Mouse (Mus musculus) urinary bladder, postnatal 25 days (tissue): ENCODE data around the gene Casd1.

Source experiments
- DNase-seq: peaks from one replicate; pipeline ENCODE4 v3.0.0; 2022; ENCODE audit warnings: low spot score

The Casd1 gene

DNA sequence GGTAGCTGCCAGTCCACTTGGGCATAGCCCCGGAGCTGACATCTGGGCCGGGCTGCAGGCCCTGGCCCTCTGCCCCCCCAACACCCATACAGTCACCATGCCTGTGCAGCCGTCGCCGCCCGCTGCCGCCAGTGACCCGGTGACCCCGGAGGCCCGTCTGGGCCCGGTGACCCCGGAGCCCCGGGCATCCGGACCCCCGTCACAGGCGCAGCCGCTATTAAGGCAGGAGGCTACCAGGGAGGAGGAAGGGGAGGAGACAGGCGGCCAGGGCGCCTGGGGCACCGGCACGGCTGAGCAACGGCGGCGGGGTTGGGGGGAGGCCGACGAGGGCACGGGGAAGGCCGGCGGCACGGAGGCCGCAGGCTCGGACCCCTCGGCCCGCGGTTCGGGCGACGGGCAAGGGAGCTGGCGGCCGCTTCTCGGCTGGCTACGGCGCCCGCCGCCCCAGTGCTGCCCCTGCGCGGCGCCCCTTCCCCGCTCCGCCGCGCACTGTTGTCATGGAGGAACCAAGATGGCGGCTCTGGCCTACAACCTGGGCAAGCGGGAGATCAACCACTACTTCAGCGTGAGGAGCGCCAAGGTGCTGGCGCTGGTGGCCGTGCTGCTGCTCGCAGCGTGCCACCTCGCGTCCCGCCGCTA, at the start of gene Casd1:
Gene Casd1, plus strand, starts transcription at position 182 of the 639 bp plus-strand sequence.
- peak; percentile 55 for DNase-seq

DNA sequence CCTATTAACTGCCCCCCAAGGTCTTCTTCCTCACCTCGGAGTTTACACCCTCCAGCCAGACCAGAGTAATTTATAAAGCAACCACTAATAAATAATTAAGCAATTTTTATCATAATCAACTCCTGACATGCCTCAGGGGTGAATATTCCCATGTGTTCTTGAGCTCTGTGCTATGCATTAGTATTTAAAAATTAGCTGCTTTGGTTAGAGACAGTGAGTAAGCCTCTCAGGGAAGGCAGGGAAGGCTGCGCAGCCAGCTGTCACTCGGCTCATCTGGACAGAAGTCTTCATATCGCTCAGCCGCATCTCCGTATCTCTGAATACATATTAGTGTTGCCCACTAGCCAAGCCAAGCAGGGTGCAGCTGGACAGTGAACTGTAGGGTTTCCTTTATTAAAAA, 45.3 kb upstream of the Casd1 start:
- no peak for DNase-seq

DNA sequence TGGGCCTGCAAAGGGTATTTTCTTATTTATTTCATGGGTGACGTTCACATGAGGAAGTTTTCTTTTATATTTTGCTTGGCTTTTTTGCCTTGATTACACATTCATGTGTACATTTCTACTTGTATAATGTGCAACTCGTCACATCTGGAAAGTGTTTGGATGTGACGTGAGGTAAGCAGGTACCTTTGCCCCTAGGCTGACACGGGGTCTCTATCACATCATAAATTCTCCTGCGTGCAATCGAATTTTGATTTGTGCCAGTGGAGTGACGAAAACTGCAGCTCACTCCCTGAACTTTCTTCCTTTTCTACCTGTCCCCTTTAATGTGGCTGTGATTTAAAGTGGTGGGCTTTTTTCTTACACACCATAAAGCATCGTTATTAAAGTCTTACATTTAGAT, 43.6 kb upstream of the Casd1 start:
- DNase-seq = no peak

DNA sequence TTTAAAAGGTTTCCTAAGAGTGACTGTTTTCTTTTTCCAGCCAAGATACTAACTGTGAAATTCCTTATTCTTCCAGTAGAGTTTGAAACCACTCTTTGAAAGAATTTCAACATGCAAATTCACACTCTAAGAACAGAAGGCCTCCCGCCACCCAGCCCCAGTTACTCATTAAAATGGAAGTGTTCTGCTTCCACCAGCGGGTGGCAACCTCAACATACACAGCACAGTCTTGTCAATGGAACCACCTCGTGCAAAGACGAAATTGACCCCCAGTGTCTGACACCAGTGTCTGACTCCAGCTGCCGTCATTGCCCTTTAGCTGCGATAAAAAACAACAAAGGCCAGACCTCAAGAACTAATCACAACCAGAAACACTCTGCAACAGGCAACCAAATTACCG, 43.0 kb upstream of the Casd1 start:
- no peak for DNase-seq

DNA sequence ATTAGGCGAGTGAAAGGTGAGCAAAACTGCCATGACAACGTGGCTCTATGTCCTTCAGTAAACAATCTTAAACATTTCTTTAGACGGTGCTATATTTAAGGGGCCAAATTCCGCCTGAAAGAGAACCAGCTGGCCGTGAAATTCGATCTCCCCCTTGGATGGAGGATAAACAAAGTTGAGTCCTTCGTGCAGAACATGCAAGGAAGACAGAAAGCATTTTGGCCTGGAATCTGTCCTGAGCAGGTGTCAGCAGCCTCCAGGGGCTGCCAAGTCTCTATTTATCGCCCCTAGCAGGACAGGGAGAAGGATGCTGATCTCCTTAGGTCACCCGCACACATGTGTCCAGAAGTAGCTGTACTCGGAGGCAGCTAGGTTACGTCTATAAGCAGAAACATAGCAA, 39.5 kb upstream of the Casd1 start:
- DNase-seq = no peak

DNA sequence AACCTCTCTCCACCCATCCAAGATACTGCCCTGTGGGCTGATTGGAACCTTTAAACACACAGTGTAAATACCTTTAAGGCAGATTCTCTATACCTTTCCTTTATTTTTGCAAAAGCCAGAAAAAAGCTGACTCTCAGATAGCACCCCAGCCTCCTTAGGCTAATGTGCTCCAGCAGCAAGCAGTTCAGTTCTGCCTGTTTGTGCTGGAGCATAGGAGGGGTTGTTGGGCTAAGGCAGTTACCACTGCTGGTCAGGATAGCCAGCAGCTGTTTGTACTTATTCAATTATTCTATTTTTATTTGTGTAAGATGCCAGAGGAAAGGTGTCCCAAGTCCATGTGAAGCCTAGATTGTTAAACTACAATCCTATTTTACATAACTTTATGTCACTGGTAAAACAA, 39.0 kb upstream of the Casd1 start:
- no peak for DNase-seq

DNA sequence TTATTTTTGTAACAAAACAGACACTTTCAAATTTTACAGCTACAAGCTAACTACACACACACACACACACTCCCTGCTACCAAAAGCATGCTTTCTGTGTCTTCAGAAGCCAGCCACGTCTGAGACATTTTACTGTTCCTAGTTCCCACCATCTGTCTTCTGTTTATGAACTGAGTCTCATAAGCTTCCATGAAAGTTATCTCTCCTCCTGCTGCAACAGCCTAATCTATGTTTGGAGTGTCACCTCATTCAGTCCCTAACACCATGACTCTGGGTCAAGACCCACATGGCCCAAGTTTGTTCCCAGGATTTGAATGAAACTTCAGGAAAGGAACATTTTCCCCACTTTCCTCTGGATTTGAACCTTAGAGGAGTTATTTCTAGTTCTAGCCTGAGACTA, 38.2 kb upstream of the Casd1 start:
- DNase-seq = no peak

DNA sequence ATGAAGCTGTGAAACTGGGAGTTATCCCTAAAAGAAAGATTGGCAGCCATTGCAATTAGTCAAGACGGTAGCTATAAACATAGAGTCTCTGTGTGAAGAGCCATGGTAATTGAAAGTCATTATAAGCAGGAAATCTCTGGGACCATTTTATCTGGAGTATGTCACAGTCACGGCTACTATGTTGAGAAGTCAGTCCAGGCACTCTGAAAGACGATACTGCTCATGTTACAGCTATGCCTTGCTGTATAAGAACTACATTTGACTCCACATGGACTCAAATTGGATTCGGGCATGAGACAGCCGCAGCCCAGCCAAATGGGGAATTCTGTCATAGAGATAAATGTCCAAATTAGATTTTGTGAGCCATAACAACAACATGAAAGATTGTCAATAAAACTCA, 37.2 kb upstream of the Casd1 start:
- DNase-seq = no peak

DNA sequence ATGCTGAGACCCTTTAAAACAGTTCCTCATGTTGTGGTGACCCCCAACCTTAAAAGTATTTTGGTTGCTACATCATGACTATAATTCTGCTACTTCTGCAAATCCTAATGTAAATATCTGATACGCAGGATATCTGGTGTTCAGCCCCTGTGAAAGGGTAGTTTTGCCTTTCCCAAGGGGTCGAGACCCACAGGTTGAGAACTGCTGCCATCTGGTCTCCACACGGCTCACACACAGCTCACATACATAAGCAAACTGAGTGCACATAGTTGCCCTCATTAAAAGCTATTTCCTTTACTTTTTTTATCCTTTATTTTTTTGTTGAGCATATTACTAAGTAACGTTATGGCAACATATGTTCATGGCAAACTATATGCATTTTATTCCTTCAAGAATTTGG, 30.2 kb upstream of the Casd1 start:
- DNase-seq = no peak

DNA sequence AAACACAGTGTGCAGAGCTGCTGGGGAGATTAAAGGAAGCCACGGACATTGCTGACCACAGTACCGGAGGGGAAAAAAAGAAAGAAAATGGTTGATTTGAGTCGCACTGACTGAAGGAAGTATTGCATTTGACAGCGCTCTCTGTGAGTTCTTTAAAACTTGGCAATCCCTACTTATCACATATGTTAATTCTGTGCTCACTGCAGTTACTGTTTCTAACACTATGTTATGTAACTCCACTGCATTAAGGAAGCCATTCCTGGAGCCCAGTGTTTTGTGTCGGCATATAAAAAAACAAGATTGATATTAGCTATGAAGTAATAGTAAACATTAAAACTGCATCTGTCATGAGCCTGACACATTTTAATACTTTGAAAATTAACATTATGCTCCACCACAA, 22.9 kb upstream of the Casd1 start:
- no peak for DNase-seq

DNA sequence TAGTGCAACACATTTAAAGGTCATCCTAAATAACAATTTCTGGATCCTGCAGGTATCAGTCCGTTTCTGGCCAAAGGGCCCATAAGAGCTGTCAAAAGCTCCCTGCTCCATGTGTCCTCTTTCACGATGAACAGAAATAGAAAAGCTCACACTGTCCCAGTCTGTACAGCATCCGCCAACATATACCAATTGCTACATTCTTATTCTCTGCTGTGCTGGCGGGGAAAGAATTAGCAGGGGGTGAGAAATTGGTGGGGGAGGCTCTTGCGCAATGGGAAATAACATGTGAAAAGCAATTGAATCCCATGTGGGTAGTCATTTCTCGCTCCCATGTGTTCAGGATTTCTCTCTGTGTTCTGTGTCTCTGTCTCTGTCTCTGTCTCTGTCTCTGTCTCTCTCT, 22.3 kb upstream of the Casd1 start:
- no peak for DNase-seq

DNA sequence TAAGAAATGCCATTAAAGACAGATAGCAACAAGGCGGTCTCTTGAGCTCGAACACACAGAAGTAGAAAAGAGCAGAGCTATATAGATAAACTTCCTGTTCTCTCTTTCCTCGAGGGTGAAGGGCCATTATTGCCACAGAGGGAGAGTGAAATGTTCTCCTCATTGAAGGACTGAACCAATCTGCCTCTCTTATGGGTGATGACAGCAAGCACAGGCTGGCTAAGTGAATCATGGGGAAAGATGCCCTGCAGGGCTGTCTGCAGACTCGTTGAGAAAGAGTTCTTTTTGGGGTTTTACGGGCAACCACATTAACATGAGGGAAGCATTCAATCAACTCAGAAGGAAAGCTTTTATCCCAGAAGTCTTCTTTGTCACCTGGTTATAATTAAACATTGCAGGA, 21.0 kb upstream of the Casd1 start:
- no peak for DNase-seq

DNA sequence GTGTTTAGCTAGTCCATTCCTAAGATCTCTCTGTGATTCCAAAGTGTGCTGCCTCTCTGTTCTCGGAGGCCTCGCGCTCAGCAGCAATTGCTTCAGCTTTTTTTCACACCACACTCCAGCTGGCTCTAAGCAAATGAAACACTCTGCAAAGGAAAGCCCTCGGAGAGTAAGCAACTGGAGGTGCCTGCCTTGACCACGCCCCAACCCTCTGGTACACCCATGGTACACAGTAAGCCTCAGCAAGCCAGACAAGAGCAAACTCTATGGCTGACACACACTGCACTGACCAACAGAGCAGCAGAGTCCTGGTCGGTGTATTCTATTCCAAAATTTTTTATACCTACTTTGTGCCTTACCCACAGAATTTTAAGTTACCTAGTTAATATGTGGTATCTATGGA, 17.2 kb upstream of the Casd1 start:
- no peak for DNase-seq

DNA sequence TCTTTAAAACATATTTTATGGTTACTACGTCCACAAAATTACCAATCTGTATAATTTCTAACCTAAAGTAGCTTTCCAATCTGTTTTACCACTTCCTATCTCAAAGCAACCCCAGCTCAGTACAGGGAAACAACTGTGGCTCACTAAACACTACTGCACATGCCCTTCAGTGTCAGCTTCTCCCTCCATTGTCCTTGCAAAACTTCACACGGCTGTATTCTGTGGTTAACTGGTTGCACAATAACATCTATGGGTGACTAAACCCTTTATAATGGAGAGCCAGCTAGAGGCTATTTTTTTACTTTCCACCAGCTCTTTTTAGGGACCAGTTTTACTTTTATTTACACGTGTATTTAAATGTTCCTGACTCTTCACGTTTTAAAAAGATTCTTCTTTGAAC, 12.7 kb upstream of the Casd1 start:
- DNase-seq = no peak

DNA sequence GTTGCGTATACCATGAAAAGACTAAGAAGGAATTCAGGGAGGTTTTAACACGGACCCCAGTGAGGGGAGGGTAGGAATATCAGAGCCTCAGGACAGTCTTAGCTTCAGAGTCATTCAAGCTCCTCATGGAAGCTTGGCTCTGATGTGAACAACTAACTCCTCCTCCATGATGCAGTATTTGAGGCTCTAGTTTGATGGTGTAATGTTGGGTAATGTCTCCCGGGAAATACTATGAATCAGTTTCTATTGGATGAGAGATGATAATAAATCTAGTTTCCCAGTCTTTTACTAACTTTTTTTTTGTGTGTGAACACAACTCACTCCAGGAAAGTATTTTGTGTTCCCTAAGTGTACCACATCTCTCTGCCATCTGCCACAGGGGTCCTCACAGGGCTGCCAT, 11.9 kb upstream of the Casd1 start:
- DNase-seq = no peak

DNA sequence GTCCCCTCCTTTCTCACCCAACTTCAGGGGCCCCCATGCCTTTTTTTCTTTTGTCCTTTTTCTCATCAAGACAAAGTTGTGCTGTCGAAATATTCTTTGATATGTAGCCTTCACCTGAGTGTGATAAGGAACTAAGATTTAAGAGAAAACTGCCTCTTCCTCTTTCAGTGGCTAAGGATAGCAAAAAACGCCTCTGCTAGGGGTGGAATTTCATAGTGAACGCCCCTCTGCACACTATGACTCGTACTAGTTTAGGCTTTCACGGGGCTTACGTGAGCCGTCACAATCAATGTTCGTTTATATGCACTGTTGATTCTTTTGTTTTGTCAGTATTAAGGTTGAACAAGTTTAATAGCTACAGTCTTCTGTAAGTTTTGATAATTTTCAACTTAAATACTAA, 10.6 kb upstream of the Casd1 start:
- no peak for DNase-seq

DNA sequence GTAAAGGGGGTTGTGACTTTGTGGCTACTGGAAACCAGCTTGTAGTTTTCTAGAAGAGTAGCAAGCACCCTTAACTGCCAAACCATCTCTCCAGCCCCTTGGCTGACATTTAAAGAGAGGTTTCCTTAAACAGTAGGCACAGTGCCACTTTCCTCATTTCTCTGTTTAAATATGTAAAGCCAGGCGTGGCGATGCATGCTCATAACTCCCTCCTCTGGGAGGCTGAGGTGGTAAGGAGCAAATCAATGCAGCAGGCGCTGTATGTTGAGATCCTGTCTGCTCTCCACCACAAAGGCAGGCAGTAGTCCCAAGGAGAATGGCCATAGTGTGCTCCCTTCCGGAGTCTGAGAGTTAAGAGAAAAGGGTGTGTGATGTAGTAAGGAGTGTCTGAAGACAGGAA, 2.9 kb upstream of the Casd1 start:
- no peak for DNase-seq

DNA sequence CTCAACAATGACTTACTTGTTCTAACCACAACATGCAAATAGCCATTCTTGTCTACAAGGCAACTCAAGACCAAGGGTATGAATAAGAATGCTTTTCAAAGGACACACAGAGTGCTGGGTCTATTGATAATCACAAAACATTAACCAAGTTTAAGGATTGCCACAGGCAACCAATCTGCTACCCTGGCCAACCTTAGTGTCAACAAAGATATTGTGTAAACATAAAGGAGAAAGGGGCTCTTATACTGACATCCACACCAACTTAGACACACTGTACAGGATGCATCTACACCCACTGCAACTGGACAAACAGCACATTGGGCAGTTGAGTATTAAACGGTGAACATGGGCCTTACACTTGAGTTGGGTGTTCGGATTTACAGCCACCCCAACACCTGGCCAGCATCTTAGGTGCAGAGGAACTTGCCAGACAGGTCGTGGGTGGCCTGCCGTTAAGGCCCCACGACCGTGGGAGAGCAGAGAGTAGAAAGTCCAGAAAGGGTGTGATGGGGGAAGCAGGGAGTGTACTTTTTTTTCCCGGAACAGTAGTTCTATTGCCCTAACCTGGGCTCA, 468 bp upstream of the Casd1 start:
- DNase-seq = no peak

DNA sequence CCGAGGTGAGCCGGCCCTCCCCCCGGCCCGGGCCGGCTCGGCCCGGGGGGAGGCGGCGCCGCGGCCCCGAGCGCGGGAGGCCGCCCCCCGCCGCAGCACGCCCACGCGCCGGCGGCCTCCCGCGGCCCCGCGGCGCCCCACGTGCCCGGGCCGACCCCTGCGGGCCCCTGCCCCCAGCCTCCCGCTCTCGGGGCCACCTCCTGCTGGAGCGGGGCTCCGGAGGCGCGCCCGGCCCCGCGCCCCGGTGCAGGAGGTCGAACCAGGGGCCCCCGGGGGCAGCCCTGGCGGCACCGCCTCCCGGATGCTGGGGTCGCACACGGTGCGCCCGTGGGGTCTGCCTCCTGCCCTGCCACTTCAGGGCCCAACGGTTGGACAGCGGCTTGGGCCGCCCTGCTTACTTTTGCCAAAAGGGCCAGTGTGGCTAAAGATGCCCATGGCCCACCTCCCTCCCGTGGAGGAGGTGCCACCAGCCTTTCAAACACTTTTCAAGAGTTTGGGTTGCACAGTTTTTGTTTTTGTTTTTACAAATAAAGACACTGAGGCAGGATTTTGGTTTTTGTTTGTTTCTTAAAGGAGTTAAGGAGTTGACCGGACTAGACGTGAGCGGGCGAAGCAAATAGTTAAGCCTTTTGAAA, 775 bp downstream of the Casd1 start:
- DNase-seq = peak; percentile 31

DNA sequence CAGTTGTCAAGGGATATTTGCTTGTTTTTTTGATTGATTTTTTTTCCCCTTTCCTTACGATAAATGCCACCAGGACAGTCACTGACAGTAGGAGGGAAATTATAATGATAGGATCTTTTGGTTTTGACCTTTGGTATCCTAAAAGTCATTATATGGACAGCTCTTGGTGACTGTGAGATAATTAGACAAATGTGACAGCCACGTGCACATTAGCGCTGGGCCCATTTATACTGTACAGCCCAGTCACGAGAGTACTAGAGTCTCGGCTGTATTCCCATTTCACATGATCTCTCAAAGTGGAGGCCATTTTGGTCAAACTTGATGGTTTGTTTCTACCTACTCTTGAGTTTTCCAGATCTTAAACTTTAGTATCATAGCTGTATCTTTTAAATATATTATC, 1.4 kb downstream of the Casd1 start:
- DNase-seq = no peak

DNA sequence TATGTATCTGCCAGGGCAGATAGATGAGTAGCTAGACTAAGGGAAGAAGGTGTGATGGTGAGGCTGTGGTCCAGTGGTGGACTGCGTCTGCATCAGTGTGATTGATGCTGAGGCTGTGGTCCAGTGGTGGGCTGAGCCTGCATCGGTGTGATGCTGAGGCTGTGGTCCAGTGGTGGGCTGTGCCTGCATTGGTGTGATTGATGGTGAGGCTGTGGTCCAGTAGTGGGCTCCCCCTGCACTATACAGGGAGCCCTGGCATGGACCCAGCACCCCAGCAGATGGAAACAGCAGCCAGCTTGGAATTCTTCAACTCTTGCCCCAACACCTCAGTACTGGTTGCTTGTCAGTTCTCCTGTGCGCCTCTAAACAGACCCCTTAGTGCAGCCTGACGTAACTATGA, 5.8 kb downstream of the Casd1 start:
- DNase-seq = no peak

DNA sequence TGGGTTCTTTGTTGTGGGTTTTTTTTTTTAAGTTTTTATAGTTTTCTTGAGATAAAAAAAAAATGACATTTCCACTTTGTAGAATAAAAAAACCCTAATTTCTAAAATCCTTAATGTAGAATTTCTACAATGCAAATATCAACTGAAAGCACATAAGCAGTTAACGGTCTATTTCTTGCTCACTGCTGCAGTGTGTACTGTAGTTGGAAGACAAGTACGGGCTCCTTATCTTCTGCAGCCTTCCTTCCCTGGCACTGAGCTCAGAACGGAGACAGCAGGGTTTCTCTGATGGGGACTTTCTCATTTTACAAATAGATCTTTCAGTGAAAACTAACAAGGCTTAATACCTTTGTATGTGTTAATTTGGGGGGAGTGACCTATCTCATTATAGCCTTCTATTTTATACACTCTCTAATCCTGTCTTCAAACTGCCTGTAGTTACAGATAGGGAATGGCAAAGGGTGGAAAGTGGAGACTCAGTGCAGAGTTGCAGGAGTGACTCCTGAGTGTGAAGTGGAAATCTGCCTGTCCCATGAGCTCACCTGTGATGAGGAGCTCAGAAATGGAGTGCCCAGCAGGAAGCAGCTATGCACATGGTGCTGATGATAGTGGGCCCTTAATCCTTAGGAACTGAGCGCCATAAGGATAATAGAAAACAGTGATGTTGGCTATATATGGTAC, 9.7 kb downstream of the Casd1 start:
- no peak for DNase-seq

DNA sequence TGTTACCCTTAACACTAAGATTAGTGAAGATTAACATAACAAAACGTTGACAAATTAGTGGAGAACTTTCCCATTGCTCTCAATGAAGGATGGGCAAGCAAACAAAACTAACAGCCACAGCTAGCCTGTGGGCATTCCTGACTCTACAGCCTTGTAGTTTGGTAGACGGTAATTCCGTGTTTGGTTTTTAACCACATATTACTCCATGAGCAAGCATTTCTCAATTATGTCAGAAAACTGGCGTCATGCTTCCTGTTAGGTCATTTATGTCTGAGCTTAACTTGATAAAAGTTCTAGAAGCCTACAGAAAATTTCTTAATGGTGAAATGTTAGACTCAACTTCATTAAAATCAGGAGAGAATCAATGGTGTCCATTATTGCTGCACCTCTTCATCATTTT, 11.2 kb downstream of the Casd1 start:
- no peak for DNase-seq

DNA sequence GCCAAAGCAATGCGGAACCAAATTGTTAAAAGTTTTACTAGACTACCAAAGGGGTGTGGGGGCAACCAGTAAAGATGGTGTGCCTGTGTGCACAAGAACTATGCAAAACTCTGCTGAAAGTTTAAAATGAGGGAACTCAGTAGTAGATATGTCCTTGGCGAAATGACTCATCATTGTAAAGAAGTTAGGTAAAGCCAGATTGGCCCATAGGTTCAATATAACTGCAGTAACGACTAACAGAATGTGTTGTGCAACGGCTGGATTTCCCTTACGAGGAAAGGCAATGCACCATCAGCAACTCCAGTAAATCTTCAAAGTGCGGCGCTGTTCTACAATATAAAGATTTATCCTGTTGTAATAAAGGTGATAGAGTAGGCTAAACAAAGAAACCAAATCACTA, 11.8 kb downstream of the Casd1 start:
- DNase-seq = no peak
